Mouse (Mus musculus): ENCODE measurements at regions not wholly inside any gene's neighbourhood (a gene's known extent, or its start where the extent isn't known, plus 50 kb on each side); places are given as distances from the start of the nearest gene placed in this dataset.

GRCm38 (mm10) chr2:137536581-137536980, 420.1 kb upstream of the Jag1 start:
- TF ChIP-seq CTCF (IDR thresholded peaks at IDR 0.05; ENCODE audit: control insufficient read depth, insufficient read depth, insufficient replicate concordance, low read depth, low read length) = no peak
- no peak for TF ChIP-seq POLR2A (IDR thresholded peaks at IDR 0.05; ENCODE audit: control insufficient read depth, low read depth, low read length)
